Mouse (Mus musculus): ENCODE data around the gene Pakap. TPM values are rescaled to one million over a fixed set of nuclear protein-coding genes. Genes with fewer than 3 reads are reported as not detected.

Pakap gene
- polyA plus RNA-seq, 1 experiment: 1.9 TPM

DNA sequence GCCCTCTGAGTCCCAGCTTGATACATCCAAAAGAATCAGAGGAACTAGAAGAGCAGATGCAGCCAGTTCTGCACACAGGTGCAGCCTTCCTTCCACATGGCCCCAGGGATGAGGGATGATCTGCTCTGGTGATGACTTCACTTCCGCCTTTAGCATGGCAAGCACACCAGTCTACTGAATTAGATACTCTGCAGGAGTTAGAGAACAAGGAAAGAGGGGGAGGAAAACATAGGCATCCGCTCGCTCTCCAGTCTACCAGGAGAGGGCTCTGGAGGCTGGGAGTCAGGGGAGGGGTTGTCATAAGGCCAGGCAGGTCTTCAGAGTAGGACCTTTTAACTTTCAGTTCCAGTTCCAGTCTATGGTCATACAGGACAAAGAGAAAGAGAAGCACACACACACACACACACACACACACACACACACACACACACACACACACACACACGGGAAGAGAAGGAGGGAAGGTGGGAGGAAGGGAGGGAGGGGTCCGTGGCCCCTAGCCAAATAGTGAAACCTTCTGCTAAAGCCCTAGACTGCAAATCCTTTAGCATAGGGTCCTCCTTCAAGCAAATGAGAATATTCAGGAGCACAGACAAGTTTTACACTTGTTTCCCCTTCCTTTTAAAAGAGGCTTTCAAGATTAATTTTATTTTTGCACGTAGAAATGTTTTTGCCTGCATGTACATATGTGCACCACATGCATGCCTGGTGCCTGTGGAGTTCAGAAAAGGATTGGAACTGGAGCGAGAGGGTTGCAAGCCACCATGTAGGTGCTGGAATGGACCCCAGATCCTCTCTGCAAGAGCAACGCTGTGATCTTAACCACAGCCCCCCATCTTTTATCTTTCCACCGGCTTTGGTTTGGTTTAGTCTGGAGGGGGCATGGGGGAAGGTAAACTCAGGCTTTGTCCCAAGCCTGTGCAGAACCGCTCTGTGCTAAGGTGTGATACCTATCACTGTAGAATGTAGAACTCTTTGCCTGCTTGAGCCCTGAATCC lies 346.5 kb downstream of the Pakap start:
- no peak for DNase-seq (ENCODE audit: low read depth)
- no peak for TF ChIP-seq CTCF (IDR thresholded peaks at IDR 0.05; ENCODE audit: borderline replicate concordance, extremely low read depth, insufficient read depth, insufficient read length)
- TF ChIP-seq POLR2A (IDR thresholded peaks at IDR 0.05; ENCODE audit: borderline replicate concordance, extremely low read depth, insufficient read depth, insufficient read length, poor library complexity, severe bottlenecking): no peak

DNA sequence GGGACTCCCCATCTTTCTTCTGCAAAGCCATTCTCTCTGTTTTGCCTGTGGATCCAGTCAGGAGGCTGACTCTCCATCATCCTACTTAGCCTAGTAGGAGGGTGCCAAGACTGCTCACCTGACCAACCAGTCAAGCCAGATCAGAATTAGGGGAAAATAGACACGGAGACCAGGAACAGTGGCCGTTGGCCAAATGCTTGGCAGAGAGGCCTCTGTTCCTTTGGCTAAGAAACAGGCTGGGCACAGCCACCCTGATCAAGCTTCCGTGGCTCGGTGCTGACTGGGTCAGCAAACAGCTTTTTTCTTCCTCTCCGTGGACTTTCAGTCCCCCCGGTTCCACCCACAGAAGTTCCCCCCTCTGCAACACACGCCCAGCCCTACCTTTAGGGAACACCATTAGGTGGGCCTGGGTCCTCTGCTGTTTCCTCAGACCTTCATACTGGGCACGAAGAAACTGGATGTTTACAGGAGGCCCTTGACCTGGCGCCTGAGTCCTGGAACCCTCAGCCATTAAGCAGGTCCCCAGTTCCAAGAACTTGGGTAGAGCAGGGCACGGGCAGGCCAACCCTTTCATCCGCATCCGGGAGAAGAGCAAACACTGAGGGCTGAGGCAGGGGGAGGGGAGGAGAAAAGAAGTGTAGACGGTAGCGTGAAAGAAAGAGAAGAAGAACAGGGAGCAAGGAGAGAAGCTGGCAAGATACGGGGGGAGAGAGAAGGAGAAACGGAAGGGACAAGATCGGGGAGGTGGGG lies 347.4 kb downstream of the Pakap start:
- peak; percentile 41 for DNase-seq (ENCODE audit: low read depth)
- TF ChIP-seq CTCF (IDR thresholded peaks at IDR 0.05; ENCODE audit: borderline replicate concordance, extremely low read depth, insufficient read depth, insufficient read length): no peak
- no peak for TF ChIP-seq POLR2A (IDR thresholded peaks at IDR 0.05; ENCODE audit: borderline replicate concordance, extremely low read depth, insufficient read depth, insufficient read length, poor library complexity, severe bottlenecking)

DNA sequence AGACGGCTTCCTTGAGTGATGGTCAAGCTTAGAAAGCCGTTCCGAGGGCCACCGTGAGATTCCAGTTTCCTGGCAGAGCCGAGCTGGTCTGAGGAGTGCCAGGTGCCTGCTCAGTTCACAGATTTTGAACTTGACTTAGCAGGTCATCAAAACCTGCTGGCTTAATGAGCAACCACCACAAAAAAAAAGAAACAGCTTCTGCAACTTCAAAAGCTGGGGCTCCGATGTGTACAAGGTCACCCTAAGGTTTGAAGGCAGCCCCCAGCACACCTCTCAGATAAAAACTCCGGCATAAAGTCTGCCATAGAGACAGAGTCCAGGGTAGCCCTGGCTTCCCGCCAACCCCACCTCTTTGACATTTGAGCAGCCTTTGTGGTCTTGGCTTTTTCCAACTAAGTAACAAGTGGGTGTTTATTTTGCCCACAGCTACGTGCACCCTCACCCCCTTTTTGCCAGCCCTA lies 348.3 kb downstream of the Pakap start, which contains the start of gene D630039A03Rik:
Gene D630039A03Rik, minus strand, starts transcription at position 97 of the 461 bp plus-strand sequence.
- DNase-seq (ENCODE audit: low read depth): no peak
- TF ChIP-seq CTCF (IDR thresholded peaks at IDR 0.05; ENCODE audit: borderline replicate concordance, extremely low read depth, insufficient read depth, insufficient read length) (no peak), POLR2A (IDR thresholded peaks at IDR 0.05; ENCODE audit: borderline replicate concordance, extremely low read depth, insufficient read depth, insufficient read length, poor library complexity, severe bottlenecking) (no peak)

DNA sequence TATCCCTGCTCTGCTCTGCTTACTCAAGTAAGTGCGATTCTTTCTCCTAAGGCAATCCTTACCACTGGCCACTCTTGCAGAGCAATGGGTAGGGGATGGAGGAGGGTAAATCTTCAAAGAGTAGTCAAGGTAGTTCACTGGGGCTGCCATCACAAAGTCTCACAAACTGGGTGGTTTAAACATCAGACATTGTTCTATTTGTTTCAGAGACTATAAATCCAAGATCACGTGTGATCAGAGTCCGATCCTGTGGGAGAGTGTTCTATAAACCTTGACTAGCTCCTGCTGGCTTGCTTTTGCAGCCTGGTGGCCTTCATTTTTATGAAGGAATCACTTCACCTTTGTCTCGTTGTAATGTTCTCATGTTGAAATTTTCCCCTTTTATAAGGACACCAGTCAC lies 348.7 kb downstream of the Pakap start:
- no peak for DNase-seq (ENCODE audit: low read depth)
- TF ChIP-seq POLR2A (IDR thresholded peaks at IDR 0.05; ENCODE audit: borderline replicate concordance, extremely low read depth, insufficient read depth, insufficient read length, poor library complexity, severe bottlenecking) (no peak), CTCF (IDR thresholded peaks at IDR 0.05; ENCODE audit: borderline replicate concordance, extremely low read depth, insufficient read depth, insufficient read length) (no peak)

DNA sequence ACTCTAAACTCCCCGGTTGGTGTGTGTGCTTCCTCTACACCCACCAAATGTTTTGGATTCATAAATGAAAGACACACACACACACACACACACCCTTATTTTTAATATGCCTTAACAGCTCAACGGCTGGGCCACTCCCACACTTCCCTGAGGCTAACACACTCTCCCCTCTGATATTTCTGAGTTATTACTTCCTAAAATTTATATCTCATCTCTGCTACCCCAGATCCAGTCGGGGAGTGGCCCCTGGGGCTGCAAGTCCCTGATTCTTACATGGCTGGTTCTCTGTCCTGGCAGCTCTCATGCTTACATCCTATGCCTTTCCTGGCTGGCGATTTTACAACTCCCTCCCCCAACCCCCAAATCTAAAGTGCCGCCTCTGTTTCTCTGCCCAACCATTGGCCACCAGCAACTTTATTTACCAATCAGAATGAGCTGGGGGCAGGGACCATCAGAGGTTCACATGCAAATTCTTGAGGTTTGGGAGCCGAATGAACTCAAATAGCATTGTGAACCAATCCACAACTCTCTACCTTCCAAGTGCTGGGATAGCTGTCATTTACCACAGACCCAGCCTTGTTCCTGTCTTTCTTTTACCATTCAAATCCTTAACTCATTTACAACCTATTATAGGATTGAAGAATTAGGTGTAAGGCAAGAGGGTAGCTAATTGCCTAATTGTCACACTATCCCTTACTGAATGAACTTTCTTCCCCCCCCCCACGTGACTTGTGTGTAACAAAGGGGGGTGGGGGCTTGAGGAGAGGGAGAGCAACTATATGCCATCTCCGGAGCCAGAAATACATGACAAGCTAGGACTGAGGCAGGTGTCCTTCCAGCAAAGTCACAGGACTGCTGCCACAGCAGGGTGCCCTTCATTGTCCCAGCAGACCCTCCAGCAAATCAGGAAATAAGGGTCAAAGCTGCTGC lies 351.8 kb downstream of the Pakap start:
- TF ChIP-seq POLR2A (IDR thresholded peaks at IDR 0.05; ENCODE audit: borderline replicate concordance, extremely low read depth, insufficient read depth, insufficient read length, poor library complexity, severe bottlenecking): no peak
- no peak for TF ChIP-seq CTCF (IDR thresholded peaks at IDR 0.05; ENCODE audit: borderline replicate concordance, extremely low read depth, insufficient read depth, insufficient read length)
- DNase-seq (ENCODE audit: low read depth): peak; percentile 77

DNA sequence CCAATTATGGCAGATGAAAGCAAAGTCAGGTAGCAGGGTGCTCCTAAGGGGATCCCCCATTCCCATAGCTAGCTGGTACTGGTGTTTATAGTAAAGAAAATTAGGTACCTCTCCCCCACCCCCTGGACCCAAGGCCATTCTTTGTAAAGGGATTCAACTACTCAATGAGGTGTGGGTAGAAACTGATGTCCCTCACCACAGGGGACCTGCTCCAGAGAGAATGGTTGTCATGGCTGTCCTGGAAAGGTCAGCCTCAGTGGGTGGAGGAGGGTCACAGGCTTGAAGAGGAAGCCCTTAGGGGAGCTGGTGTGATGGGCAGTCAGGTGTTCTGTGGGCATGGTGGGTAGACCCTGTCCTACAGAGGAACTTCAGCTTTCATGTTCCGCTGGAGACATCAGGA lies 352.5 kb downstream of the Pakap start:
- no peak for DNase-seq (ENCODE audit: low read depth)
- TF ChIP-seq POLR2A (IDR thresholded peaks at IDR 0.05; ENCODE audit: borderline replicate concordance, extremely low read depth, insufficient read depth, insufficient read length, poor library complexity, severe bottlenecking) (no peak), CTCF (IDR thresholded peaks at IDR 0.05; ENCODE audit: borderline replicate concordance, extremely low read depth, insufficient read depth, insufficient read length) (no peak)

DNA sequence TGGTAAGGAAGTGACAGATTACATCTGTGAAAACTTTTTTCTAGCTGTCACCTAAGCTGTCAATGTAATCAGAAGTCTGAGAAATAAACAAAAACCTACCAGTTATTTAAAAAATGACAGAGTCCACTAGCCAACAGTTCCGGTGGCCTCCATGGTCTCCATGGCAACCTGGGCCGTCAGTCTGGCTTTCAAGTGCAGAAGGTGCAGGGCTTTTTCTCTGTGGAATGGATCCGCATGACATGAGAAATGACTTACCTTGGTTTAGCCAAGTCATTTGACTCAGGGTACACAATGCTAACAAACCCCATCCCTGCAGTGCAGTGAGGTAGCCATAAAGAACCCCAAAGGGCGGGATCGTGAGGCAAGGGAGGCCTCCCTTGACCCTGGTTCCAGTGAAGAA lies 354.2 kb downstream of the Pakap start:
- peak; percentile 25 for DNase-seq (ENCODE audit: low read depth)
- TF ChIP-seq CTCF (IDR thresholded peaks at IDR 0.05; ENCODE audit: borderline replicate concordance, extremely low read depth, insufficient read depth, insufficient read length): no peak

DNA sequence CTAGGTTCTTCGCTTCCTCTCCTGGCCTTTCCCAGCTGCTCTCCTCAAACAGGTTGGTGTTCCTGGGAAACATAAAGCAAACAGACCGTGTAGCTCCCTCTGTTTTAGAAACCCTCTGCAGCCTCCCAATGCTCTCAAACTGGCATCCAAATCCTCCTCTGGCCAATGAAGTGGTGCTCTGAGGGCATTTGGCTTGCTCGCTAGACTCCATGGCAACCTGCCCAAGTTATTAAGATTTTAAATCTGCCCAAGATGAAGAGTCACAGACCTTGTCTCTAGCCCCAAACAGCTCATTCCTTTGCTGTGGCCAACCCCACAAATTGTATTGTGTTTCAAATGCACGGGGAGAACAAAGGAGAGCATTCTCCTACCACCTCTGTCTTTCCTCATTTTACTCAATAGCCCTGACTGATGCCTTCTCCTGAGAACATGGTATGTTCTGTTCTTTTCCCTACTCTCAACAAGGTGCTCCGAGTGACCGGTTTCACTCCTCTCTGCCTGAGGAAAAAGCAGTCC lies 356.6 kb downstream of the Pakap start:
- DNase-seq (ENCODE audit: low read depth): no peak
- no peak for TF ChIP-seq POLR2A (IDR thresholded peaks at IDR 0.05; ENCODE audit: borderline replicate concordance, extremely low read depth, insufficient read depth, insufficient read length, poor library complexity, severe bottlenecking)
- TF ChIP-seq CTCF (IDR thresholded peaks at IDR 0.05; ENCODE audit: borderline replicate concordance, extremely low read depth, insufficient read depth, insufficient read length): no peak

DNA sequence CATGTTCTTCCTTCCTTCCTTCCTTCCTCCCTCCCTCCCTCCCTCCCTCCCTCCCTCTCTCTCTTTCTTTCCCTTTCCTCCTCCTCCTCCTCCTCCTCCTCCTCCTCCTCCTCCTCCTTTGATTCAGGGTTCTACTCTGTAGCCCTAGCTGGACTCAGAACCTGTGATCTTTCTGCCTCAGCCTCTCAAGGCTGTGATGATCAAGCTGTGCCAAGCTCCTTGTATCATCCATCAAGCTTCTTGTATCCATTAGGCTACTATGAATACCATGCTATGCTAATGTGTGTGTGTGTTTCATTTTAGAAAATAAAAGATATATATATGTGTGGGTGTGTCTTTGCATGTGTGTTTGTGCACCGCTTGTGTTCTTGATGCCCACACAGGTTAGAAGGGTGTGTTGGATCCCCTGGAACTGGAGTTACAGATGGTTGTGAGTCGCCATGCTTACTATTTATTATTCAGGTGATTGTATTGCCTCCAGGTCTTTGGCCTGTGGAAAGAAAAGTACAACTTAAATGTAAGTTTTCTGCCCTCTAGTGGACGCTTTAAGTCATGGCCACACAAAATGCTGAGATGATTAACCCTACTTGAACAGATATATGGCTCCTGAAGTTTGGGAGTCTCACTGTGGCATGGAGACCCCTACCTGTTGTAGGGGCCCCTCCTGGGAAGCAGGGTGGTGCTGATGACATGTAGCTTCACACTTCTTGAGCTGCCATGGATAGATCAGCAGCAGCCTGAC lies 359.7 kb downstream of the Pakap start:
- peak; percentile 71 for DNase-seq (ENCODE audit: low read depth)
- no peak for TF ChIP-seq POLR2A (IDR thresholded peaks at IDR 0.05; ENCODE audit: borderline replicate concordance, extremely low read depth, insufficient read depth, insufficient read length, poor library complexity, severe bottlenecking)
- TF ChIP-seq CTCF (IDR thresholded peaks at IDR 0.05; ENCODE audit: borderline replicate concordance, extremely low read depth, insufficient read depth, insufficient read length): peak; percentile 35; the same call in 1 of the 2 replicates
